Mouse (Mus musculus) embryonic facial prominence, embryonic 13.5 days (tissue): Measurements from ENCODE around the gene Hspa2. TPM values are rescaled to one million over a fixed set of nuclear protein-coding genes. Genes with fewer than 3 reads are reported as not detected.

Experiments used
- ATAC-seq: fragments of 200-750 bp; cut with Nextera tagmentation; 2 replicates; pipeline ENCODE4 v1.8.0; 2017; ENCODE audit warnings: low read depth; ENCODE audit not compliant: insufficient number of reproducible peaks, insufficient read depth, low FRiP score, low TSS enrichment
- H3K27ac ChIP-seq: fragments of 300-500 bp; sonication (generic); 2 replicates; pipeline ENCODE4 v1.5.1; 2015; ENCODE audit warnings: moderate library complexity, mild to moderate bottlenecking, inconsistent platforms
- H3K27me3 ChIP-seq: fragments of 300-500 bp; sonication (generic); 2 replicates; pipeline ENCODE4 v1.6.1; 2015; ENCODE audit warnings: mild to moderate bottlenecking, inconsistent platforms
- H3K36me3 ChIP-seq: fragments of 300-500 bp; sonication (generic); 2 replicates; pipeline ENCODE4 v1.6.1; 2015; ENCODE audit warnings: mild to moderate bottlenecking, inconsistent platforms
- H3K4me1 ChIP-seq: fragments of 300-500 bp; sonication (generic); 2 replicates; pipeline ENCODE4 v1.6.1; 2015; ENCODE audit warnings: inconsistent platforms
- H3K4me2 ChIP-seq: fragments of 300-500 bp; sonication (generic); 2 replicates; pipeline ENCODE4 v1.6.1; 2015; ENCODE audit warnings: moderate library complexity, mild to moderate bottlenecking, inconsistent platforms
- H3K4me3 ChIP-seq: fragments of 300-500 bp; sonication (generic); 2 replicates; pipeline ENCODE4 v1.5.1; 2015; ENCODE audit warnings: mild to moderate bottlenecking, inconsistent platforms
- H3K9ac ChIP-seq: fragments of 300-500 bp; sonication (generic); 2 replicates; pipeline ENCODE4 v1.6.1; 2015; ENCODE audit warnings: mild to moderate bottlenecking, inconsistent platforms
- H3K9me3 ChIP-seq: fragments of 300-500 bp; sonication (generic); 2 replicates; pipeline ENCODE4 v1.6.1; 2016; ENCODE audit warnings: inconsistent platforms
- WGBS: fragments of 180-500 bp; shearing (Covaris S2); methylation state at CpG from one replicate; pipeline ENCODE4 v1.1.7; 2015; ENCODE audit warnings: mixed read lengths; 5-methylcytosine and 5-hydroxymethylcytosine counted together
- polyA plus RNA-seq: library from polyadenylated mRNA; unstranded; fragments of >200 nt; fragmentation: Nextera tagmentation; extraction: Ambion mirVana; gene quantifications from 2 replicates; pipeline ENCODE4 v1.2.1, GENCODE M21; 2015

The Hspa2 gene
- 5.8 and 8.9 TPM in 2 replicates for polyA plus RNA-seq

DNA sequence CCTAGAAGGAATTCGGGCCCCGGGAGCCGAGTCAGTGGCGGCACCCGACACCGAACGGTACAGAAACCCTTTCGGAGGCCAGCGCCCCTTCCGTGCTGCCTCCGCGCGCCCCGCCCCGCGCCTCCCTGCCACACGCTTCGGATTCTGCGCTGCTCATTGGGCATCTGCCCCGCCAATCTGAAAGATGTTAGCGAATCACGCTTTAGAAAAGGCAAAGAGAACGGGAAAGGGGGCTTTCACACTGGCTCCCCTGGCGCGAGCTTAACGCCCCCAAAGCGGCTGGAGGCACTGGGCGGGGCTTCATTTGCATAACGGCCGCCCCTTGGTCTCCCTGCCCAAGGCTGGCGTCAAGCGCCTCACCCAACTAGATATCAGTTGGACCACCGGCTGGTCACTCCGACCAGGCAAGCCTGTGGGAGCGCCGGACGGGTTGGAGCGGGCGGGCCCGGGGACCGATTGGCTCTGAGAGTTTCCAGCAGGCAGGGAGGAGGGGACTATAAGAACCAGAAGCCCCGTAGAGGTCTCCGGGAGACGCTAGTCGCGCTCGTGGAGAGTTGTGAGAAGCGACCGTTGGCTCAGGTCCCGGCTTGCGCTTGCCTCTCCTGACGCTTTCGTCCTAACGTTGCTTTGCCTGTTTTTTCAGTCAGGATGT, at the start of gene Hspa2:
Gene Hspa2 (plus strand): TSS at position 291 of the 652 bp plus-strand sequence.
- Histone ChIP-seq H3K4me1 (peaks cover 27% of the 10 kb centered on the region), H3K4me3 (peak within 1 kb of the TSS; percentile 64), H3K27ac (peak within 1 kb of the TSS; percentile 90), H3K9ac (peak within 1 kb of the TSS; percentile 72), H3K27me3 (peaks cover 53% of the 10 kb centered on the region), H3K36me3 (no peaks in the 10 kb centered on the region), H3K9me3 (no peaks in the 10 kb centered on the region), H3K4me2 (peak within 1 kb of the TSS; percentile 81)
- ATAC-seq = peak; percentile 95
- WGBS = under 1% methylated on average over 54 of the region's 54 CpGs

DNA sequence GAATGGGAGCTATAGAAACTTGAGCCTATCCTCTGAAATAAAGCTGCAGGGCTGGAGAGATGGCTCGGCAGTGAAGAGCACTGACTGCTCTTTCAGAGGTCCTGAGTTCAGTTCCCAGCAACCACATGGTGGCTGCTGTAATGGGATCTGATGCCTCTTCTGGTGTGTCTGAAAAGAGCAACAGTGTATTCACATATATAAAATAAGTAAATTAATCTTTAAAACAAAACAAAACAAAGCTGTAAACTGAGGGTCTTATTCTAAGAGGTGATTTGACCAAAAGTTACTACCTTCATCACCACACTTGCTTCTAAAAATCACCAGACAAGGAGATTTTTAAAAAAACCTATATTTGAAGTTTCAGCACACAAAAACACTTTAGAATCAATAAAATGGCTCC, 43.1 kb upstream of the Hspa2 start:
- no peaks in the 10 kb centered on the region for H3K9me3 ChIP-seq
- H3K4me2 ChIP-seq = no peak overlapping the region
- H3K9ac ChIP-seq = no peak overlapping the region
- H3K36me3 ChIP-seq = peaks cover 17% of the 10 kb centered on the region; the same call in 1 of the 2 replicates
- no peak overlapping the region for H3K27ac ChIP-seq
- peaks cover 15% of the 10 kb centered on the region for H3K4me1 ChIP-seq
- no peaks in the 10 kb centered on the region for H3K27me3 ChIP-seq
- no peak overlapping the region for H3K4me3 ChIP-seq
- no peak for ATAC-seq
- 42% methylated on average over 1 of the region's 1 CpGs for WGBS

DNA sequence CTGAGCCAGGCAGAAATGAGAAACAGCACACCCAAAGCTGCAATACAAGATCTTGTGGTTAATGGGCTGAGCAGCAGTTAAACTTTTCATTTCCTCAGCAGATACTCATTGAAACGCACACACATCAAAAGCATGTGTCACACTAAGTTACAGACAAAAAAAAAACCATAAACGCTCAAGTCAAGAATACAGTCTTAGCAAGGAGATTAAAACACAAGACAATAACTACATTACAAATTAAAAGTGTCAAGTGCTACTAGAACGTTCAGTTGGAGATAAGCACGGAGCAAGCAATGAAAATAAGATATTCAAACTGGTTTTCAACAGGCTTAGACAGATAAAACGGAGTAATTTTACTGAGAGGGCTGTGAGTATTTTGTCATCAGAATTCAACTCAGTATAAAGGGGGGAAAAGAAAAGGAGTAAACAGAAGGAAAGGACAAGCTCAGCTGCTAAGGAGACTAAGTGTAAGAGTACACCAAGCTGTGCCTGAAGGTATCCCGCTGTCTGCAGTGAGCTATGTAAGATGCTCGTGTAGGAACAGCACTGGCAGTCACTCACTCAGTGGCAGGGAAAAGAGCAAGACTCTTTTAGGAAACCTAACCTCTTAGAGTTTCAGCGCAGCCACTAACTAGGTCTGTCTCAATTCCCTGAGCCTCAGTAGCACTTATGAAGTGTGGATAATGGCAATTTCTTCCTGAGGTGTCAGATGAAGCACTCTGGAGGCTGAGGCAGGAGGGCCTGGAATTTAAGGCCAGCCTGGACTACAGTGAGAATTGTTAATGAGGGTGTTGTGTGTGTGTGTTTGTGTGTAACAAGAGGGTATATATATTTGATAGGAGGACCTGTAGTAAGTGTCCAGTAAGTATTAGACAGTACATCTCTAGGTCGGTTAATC, 42.3 kb upstream of the Hspa2 start:
- H3K27ac ChIP-seq = peak overlapping the region; percentile 36; the same call in 1 of the 2 replicates

DNA sequence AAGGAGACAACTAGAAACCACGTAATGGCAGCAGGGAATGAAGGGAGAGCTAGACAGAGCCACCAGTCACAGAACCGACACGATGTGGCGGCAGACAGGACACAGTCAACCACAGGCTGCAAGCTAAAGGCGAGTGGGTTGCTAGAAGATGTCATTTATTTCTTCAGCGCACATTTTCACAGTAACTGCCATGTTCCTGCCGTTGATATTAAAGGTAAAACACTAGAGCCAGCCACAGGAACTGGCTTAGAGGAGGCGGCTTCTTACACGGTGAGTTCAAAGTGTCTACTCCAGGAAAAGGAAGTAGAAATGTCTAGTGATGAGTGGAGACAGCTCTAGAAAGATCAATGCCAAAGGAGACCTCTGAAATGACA, 41.7 kb upstream of the Hspa2 start:
- ATAC-seq = no peak
- H3K4me3 ChIP-seq = no peak overlapping the region
- peaks cover 12% of the 10 kb centered on the region; the same call in 1 of the 2 replicates for H3K36me3 ChIP-seq
- H3K27me3 ChIP-seq = no peaks in the 10 kb centered on the region
- no peaks in the 10 kb centered on the region for H3K9me3 ChIP-seq
- no peak overlapping the region for H3K27ac ChIP-seq
- no peak overlapping the region for H3K4me2 ChIP-seq
- WGBS = 77% methylated on average over 9 of the region's 9 CpGs
- H3K9ac ChIP-seq = no peak overlapping the region
- peaks cover 27% of the 10 kb centered on the region for H3K4me1 ChIP-seq

More for the DNA sequence above, 42.3 kb upstream of the Hspa2 start:
- Histone ChIP-seq H3K27me3 (no peaks in the 10 kb centered on the region), H3K4me1 (peaks cover 21% of the 10 kb centered on the region), H3K9me3 (no peaks in the 10 kb centered on the region), H3K36me3 (peaks cover 17% of the 10 kb centered on the region; the same call in 1 of the 2 replicates), H3K4me3 (no peak overlapping the region), H3K4me2 (no peak overlapping the region), H3K9ac (no peak overlapping the region)
- no peak for ATAC-seq
- 41% methylated on average over 9 of the region's 9 CpGs for WGBS

DNA sequence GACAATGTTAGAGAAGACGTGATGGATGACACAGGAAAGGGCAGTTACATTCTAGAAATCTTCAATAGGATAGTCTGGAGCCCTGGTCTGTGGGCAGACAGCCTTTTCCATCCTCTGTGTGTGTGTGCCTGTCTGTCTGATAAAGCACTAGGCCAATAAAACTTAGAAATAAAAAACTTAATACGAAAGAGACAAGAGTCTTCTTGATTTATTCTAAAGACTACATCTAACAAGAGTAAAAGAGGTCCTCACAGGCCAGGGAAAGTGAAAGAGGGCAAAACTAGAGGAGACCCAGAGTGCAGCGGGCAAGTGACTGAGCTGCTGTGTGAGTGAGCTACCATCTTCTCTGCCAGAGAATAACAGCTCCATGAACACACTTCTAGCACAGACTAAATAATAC, 37.7 kb upstream of the Hspa2 start:
- H3K36me3 ChIP-seq = 0 out of 2 replicates have a peak, but pooled peaks cover 7% of the 10 kb centered on the region
- no peaks in the 10 kb centered on the region for H3K27me3 ChIP-seq
- ATAC-seq = no peak
- no peak overlapping the region for H3K4me3 ChIP-seq
- WGBS = 89% methylated on average over 3 of the region's 3 CpGs
- no peak overlapping the region for H3K9ac ChIP-seq
- no peaks in the 10 kb centered on the region for H3K9me3 ChIP-seq
- H3K27ac ChIP-seq = no peak overlapping the region
- H3K4me1 ChIP-seq = peaks cover 42% of the 10 kb centered on the region
- no peak overlapping the region for H3K4me2 ChIP-seq

DNA sequence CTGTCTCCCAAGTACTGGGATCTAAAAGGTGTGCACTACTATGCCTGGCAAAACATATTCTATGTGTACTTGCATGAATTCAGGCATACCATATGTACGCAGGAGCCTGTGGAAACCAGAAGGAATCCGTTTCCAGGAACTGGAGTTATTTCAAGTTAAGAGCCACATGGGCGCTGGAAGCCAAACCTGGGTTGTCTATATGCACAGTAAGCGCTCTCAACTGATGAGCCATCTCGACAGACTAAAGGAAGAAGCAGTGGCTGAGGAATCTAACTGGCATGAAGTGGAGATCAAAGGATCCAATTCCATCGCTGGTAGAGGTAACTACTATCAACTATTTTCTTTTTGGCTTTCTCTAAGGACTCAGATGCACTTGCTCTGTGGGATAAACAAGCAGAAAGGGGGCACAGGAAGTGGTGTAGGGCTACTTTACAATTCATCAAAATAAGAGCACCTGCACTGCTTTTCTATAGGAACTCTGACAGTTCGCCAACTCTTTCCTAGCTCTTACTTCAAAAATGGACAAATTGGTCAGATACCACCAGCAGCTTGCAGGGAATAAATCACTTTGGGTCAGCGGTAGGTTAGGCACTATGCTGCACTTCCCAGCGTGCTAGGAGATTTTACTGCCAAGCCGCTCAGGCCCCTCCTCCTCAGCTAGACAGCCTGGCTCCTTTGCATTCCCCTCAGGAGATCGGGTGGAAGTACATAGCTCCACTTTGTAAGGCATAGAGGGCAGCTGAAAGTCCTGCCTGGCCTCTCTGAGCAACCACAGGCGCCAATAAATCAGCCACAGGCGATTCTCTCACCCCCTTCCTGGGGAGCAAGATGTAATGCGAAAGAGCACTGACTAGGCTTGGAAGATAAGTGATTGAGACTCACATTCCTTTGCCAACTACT, 36.6 kb upstream of the Hspa2 start:
- H3K4me1 ChIP-seq = peaks cover 39% of the 10 kb centered on the region
- H3K4me3 ChIP-seq = peak overlapping the region; percentile 89
- H3K9me3 ChIP-seq = no peaks in the 10 kb centered on the region
- no peak for ATAC-seq
- H3K36me3 ChIP-seq = 0 out of 2 replicates have a peak, but pooled peaks cover 7% of the 10 kb centered on the region
- peak overlapping the region; percentile 99 for H3K9ac ChIP-seq
- no peaks in the 10 kb centered on the region for H3K27me3 ChIP-seq
- peak overlapping the region; percentile 34; the same call in 1 of the 2 replicates for H3K27ac ChIP-seq
- H3K4me2 ChIP-seq = peak overlapping the region; percentile 82
- 19% methylated on average over 14 of the region's 14 CpGs for WGBS

DNA sequence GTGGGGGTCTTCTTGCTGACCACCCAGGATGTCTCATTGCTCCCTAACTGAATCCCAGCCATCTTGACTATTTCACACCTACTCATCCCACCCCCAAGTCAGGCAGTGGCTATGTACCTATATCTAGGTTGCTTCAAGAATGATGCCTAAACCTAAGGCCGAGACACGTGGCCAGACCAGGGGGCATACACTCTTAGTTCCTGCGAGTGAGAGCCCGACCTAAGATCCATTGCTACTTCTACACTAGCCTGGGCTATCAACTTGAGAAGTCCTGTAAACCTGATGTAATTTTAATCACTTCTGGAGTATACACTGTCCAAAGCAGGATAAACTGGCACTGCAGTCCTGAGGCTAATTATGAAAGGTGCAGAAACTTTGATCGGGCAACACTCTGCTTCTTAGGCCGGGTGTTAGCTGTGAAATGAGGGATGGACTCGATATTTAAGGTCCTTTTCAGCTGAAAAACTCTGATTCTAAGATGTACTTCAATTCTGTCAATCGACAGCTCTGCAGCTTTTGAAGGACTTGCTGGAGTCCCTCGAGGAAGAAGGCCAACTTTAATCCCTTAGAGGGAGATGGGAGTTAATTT, 35.7 kb upstream of the Hspa2 start:
- no peak for ATAC-seq
- H3K4me3 ChIP-seq = peak overlapping the region; percentile 89
- no peaks in the 10 kb centered on the region for H3K9me3 ChIP-seq
- H3K27me3 ChIP-seq = no peaks in the 10 kb centered on the region
- H3K4me2 ChIP-seq = peak overlapping the region; percentile 82
- H3K9ac ChIP-seq = peak overlapping the region; percentile 99
- peak overlapping the region; percentile 100 for H3K27ac ChIP-seq
- WGBS = 8% methylated on average over 9 of the region's 9 CpGs
- H3K4me1 ChIP-seq = peaks cover 46% of the 10 kb centered on the region
- H3K36me3 ChIP-seq = 0 out of 2 replicates have a peak, but pooled peaks cover 7% of the 10 kb centered on the region

DNA sequence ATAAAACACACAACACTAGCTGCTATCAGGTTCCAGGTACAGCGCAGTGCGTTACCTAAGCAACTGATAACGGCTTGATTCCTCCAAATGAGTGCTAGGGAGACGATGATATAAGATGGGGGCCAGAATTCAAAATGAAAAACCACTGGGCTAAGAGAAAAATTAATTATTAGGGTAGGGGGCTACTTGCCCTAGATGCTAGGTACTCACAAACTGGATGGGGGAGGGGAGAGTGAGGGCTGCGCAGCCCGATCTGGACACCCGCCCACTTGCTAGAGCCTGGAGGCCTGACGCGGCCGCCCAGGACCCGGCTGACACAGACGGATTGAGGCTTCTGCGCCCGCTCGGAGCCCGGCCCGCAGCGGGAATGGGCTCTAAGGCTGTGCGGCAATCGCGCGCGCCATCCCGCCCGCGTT, 35.2 kb upstream of the Hspa2 start:
- Histone ChIP-seq H3K27ac (peak overlapping the region; percentile 100), H3K4me1 (peaks cover 46% of the 10 kb centered on the region), H3K4me2 (peak overlapping the region; percentile 82), H3K4me3 (peak overlapping the region; percentile 89), H3K27me3 (no peaks in the 10 kb centered on the region), H3K36me3 (0 out of 2 replicates have a peak, but pooled peaks cover 5% of the 10 kb centered on the region), H3K9ac (peak overlapping the region; percentile 99), H3K9me3 (no peaks in the 10 kb centered on the region)
- peak; percentile 8 for ATAC-seq
- WGBS = 1% methylated on average over 26 of the region's 26 CpGs

DNA sequence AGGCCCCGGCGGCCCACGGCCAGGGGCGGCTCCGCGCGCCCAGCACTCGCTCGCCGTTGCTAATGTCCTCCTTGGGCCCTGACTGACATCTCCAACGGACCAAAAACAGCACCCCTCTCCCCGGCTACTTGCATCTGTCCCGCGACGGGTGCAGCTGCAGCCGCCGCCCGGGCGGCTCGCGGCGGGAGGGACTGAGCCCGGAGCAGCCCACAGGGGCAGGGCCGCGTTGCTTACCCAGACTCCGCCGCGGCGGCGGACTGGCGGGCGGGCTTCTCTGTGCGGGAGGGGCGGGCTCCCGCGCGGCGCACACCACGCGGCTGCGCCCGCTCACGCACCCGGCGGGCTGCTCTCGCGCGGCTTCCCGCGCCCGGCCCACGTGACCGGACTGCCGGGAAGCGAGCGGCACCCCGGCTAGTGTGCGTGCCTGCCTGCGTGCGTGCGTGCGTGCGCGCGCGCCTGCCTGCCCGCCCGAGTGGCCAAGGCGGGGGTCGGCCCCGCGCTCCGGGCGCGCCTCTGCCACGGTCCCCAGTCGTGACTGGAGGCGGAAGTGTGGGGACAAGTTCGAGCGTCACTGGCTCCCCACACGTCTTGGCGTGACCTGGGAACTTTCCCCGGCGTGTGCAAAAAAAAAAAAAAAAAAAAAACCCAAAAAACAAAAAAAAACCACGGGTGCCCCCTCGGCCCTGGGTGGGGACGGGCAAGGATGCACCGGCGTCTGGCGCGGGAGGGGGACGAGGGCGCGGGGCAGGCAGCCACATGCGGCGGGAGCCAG, 34.6 kb upstream of the Hspa2 start, which contains the start of gene Zbtb25:
Gene Zbtb25 (minus strand): TSS at position 397 of the 772 bp plus-strand sequence.
- peak within 1 kb of the TSS; percentile 100 for H3K27ac ChIP-seq
- under 1% methylated on average over 80 of the region's 96 CpGs for WGBS
- ATAC-seq = peak; percentile 81

More for the DNA sequence above, 34.6 kb upstream of the Hspa2 start, which contains the start of gene Zbtb25:
- Histone ChIP-seq H3K4me1 (peaks cover 49% of the 10 kb centered on the region), H3K4me2 (peak within 1 kb of the TSS; percentile 82), H3K9me3 (no peaks in the 10 kb centered on the region), H3K9ac (peak within 1 kb of the TSS; percentile 99), H3K27me3 (no peaks in the 10 kb centered on the region), H3K4me3 (peak within 1 kb of the TSS; percentile 89), H3K36me3 (no peaks in the 10 kb centered on the region)
